Mouse (Mus musculus): ENCODE results near the gene Smyd3.
"Not testable (repeated sequence)": the region's sequence is repeated elsewhere in the genome, so short reads cannot be mapped to it uniquely, and the experiment has no call there.

Gene Smyd3

DNA sequence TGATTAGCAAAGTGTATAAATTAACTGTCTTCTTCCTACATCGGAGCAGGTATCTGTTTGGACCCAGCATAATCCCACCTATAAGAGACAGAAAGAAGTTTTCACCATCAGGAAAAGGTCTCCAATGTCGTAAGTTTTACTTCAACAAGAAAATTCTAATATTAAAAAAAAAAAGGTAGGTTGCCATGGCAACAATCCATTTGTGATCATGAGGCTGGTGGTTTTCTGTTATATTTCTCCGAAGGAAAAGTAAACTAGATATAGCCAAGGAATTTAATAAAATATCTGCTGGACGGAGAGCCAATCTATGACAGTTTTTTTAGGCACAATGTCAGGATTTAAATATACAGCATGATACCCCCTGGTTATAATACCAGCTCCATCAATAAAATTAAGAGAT is 142.9 kb downstream of the Smyd3 start:
- no peak for DNase-seq (ENCODE audit: low spot score)

DNA sequence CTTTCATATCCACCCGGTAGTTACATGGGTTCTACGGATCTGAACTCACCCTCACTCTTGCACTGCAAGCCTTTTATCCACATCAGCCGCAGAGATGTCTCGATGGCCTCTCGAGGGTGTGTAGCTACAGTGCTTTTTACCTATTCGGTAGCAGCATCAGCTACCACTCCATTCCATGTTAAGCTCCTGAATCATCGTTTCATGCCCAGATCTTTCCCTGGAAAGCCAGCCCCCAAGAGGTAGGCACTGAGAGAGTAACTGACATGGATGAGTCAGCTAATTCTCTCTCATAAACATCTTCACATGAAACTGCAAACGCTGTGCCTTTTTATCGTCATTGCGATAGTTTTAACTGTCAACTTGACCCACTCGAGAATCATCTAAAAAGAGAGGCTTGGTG is 143.9 kb downstream of the Smyd3 start:
- no peak for DNase-seq (ENCODE audit: low spot score)

DNA sequence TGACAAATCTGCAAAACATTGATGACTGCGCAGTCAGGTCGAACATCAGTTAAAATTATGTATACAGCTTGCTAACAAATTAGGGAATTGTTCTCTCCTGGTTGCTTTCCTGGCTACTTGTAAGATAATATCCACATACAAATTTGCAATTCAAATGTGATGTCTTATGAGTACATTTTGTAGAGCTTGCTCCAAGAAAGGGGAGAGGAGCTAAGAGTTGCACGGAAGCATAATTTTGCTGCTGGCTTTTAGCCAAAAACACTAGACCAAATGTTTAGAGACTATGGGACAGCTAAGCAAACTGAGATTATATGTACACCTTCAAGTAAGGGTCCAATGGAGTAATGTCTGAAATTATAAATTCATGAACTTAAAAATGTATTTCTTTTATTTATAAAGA is 146.7 kb downstream of the Smyd3 start:
- no peak for DNase-seq (ENCODE audit: low spot score)

DNA sequence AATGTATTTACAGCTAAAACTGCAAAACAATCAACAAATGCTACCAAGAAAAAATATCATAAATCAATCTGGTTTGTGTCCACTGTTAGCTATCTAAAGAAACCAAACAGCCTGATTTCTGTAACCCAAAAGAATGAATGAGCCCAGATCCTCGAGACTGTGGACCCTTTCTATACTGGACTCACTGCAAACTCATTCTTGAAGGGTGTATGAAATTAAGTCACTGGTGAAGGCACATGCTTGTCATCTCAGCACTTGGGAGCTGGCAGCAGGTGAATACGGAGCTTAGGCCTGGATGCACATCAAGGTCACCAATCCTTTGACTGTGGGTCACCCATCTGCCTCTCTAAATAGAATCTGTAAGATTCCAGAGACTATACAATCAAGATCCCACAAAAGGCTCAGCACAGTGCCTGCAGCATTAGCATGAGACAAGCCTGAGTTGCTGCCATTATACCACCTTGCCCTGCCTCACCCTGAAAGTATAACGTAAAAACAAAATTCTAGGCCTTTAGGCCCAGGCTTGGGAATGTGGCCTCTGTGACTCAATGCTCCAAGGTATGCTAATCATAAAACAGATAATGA is 149.3 kb downstream of the Smyd3 start:
- no peak for DNase-seq (ENCODE audit: low spot score)

DNA sequence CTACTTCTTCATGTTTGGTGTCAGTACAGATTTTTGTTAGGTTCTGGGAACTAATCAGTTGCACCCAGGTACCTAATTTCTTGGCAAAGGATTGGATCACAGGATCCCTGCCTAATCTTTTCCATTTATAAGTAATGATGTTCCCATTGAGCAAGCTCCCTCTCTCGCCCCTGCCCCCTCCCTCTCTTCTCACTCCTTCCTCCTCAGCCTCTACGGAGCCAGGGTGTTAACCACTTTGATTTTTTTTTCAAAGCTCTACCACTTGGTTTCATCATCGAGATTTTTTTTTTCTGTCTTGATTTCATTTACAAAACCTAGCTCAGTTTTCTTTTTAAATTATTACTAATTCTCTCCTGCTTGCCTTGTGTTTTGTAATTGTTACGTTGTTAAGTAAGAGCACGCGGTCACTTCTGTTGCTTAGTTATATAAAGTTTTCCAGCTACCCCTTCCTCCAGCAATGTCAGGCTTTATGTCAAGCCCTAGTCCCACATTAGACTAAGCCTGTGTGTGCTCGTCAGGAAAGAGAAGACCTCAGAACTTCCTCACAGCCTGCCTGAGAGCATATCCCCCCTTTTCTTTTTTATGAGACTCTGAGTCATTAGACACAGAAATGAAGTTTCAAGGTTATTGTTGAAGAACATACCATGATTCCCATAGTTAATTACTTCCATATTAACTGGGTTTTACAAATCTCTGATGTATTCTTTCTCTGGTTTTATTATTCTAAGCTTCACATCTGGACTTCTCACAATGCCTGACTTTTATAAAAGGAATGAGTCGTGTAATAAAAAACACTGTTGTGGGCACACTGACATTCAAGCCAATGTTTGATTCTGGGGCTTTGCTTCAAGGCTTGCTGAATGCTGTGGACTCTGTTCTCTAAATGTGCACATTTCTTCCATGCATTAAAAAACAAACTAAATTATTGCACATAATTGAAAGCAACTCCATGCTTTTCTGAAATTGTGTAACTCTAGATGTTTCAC is 156.1 kb downstream of the Smyd3 start:
- DNase-seq (ENCODE audit: low spot score): no peak

DNA sequence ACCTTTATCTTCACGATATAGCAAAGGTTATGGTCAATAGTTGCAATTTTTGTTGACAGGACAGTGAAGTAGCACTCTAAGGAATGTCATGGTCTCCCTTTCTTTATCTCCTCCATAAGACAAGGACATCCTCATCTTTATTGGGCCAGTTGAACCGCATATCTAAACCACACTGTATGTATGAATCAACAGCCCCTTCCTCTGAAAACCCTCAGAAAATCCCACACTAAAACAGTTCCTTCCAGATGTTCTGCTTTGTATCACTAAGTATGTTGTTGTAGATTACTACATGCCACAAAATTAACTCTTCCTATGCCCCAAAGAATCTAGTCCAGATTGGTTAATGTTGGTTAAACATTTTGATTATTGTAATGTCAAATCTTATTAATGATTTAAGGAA is 160.7 kb downstream of the Smyd3 start:
- no peak for DNase-seq (ENCODE audit: low spot score)

DNA sequence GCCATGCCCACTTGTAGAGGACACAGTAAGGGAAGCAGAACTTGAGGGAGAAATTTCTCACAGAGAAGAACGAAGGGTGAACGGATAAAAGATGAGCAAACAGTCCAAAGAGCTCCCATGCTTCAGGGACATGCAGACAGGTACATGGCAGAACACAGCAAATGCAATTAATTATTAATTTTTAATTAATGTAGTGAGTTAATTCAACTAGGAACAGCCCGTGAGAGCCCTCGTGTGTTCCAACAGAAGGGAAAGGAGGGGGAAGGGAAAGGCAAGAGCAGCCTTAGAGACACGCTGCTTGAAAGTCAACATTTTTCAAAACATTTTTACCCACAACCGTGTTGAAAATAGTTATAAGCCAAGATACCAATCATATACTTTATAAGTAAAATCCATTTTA is 163.6 kb downstream of the Smyd3 start:
- DNase-seq (ENCODE audit: low spot score): no peak

DNA sequence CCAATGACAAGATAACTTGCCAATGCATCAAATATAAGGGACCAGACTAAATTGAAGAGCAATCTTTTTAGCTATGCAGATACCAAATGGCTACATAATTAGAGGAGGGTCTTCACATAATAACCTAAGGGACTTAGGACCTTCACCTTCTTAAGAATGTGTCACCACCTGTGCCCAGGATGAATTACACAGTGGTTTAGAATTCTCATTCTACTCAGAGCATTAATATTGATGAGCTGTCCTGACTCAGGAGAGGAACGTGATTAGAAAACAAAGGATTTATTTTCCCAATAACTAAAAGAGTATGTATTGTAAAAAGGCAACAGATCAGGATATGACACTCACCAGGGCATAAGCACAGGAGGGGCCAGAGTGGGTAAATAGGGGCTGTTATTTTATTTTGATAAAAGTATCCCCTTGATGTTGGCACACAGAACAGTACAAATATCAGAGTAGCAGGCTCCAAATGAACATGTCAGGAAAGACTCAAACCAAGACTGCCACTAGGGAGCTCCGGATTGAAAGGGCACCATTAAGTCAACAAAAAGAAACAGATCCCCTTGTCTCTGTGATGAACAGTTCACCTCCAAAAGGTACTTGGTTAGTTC is 172.4 kb downstream of the Smyd3 start:
- DNase-seq (ENCODE audit: low spot score): no peak

DNA sequence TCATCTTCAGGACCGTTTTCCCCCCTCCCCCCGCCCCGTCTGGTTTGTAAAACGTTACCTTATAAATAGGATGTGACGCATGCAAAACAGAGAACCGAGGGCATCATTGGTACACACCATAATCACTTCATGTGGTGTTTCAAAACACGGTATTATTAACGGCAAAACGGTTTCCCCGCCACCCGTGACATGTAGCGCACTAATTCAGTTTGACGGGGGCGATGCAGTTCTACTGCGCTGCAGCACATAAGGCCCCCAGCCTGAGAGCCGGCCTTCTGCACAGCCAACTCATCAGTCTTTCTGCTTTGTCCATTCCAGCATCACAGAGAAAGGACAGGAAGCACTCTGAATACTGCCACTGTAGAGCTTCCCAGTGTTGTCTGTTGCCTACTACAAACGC is 174.4 kb downstream of the Smyd3 start:
- no peak for DNase-seq (ENCODE audit: low spot score)

DNA sequence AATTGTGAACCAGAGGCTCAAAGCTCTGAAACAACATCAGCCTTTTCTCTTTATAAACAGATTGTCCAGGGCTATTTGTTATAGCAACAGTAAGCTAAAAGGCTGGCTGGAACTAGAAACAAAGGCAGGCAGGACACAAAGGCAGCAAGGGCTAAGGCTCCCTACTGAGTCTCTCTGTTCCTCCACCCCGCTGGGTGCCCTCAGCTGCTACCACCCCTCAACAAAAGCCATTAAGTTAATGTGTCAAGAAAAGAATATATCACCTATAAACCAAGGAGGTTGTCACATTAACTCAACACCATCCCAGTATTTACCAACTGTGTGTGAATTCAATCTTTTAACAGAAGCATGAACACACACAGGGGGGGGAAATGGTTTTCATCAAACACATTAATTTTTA is 176.3 kb downstream of the Smyd3 start:
- DNase-seq (ENCODE audit: low spot score): no peak

DNA sequence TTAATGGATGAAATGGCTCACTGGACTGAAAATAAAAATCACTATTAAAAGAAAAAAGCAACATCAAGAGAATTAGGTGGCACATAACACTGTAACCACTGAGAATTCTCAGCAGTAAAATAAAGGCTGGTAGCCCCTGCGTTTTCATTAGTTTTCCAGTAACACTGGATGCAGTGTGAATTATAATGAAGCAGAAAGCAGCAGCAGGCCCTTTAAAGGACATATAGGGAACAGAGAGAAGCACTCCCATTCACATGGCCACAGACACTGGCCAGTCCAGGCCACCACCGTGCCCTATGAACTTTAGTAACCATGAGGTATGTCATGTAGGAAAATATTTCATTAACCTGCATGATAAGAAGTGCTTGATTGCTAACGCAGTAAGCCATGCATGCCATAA is 178.8 kb downstream of the Smyd3 start:
- DNase-seq (ENCODE audit: low spot score): no peak

DNA sequence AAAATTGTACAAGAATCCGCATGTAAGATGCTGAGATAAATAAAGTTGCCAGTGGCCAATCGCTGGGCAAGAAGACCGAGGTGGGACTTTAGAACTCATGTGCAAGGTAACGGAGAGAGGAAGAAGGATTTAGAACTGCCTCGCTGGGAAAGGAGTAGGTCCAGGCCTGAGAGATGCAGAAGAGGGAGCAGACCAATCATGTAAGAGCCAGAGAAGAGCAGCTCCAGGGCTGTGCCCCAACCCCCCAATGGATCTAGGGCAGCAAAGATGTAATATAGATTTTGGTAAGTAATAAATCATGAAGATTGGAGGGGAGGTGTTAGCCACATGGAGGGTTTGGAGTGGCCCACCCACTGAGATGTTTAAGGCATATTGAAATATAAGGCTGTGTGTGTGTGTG is 180.3 kb downstream of the Smyd3 start:
- no peak for DNase-seq (ENCODE audit: low spot score)

DNA sequence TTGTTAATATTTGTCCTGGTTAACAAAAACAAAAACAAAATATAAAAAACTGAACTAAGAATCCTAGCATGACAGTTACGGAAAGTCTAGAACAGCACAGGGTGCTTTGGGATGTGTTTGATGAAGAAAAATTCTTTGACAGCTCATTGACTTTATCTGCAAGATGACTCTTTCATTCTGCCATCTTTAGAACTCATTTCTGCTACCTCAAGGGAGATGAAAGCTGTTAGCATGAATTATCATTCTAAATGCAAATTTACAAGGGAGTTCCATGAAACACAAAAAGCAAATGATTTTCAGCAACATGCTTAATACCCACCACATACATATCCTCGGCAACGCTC is 190.9 kb downstream of the Smyd3 start:
- DNase-seq (ENCODE audit: low spot score): no peak

DNA sequence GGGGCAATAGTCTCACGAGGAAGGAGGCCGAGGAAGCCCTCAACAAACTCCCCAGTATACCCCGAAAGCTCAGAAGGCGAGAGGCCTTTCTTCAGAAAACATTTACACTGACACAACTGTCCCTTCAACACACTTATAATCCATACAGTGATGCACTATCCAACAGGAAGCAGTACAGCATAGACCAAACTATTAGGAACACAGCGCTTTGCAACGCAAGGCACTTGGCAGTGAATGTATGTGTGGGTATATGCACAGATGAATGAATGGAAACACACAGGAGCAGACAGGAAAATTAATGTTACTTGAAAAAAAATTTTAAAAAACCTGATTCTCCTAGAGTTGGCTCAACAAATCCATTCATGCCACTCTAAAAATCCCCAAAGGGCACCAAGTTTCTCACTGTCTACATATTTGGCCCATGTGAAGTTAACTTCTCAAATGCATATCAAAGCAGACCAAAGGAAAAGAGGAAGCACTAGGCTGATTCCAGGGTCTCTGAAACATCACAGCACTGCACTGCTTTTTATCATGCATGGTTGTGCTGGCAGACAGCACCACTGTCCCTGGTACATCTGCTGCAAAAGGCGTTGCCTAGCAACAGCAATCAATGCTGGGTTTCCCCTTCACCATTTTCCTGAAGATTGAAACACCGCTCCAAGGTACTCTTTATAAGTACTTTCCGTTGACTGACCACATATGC is 191.4 kb downstream of the Smyd3 start:
- no peak for DNase-seq (ENCODE audit: low spot score)

DNA sequence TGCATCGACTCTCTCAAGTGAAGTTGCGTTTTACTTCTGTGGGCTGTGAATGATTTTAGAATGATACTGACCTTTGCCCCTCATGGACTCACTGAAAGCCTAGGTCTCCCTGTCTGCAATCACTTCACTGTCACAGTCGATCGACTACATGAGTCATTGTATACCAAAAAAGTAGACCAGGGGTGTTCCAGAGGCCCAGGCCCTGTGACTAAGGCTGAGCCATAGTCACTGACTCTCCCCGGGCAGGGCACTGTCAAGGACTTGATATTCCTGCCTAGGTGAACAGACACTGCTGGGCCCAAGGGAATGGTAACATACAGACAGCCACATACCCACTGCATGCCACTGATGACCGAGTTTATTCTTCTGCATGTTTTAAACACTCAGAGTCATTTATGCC is 193.6 kb downstream of the Smyd3 start:
- DNase-seq (ENCODE audit: low spot score): no peak

DNA sequence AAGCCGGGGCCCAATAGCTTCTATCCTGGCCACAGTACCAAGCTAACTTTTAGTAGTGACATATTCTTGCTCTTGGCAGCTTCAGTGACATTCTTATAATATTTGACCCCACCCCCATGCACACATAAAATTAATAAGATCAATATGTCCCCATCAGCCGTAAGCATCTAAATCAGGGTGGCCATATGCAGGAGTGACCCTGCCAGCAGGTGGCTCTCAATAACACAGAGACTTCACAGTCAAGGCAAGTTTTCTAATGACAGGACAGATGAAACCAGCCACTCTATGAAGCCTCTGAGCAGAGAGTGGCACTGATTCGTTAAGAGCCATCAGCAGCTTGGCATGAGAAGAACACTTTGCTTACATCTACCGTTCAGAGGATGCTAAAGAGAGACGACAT is 204.2 kb downstream of the Smyd3 start:
- no peak for DNase-seq (ENCODE audit: low spot score)

DNA sequence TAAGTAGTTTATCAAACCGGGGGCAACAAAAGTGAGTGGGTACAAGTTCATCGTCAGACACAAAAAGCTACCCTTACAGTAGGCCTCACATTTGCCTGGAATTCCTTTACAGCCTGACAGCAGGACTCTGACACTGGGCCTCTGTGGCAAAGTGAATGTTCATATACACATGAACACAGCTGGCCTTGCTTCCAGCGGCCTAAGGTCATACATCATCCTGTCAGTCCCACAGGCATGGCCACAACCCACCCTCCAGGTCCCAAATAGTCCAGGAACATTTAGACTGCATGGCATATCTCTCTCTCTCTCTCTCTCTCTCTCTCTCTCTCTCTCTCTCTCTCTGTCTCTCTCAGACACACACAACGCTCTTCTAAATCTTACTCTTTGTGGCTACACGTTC is 208.4 kb downstream of the Smyd3 start:
- no peak for DNase-seq (ENCODE audit: low spot score)

DNA sequence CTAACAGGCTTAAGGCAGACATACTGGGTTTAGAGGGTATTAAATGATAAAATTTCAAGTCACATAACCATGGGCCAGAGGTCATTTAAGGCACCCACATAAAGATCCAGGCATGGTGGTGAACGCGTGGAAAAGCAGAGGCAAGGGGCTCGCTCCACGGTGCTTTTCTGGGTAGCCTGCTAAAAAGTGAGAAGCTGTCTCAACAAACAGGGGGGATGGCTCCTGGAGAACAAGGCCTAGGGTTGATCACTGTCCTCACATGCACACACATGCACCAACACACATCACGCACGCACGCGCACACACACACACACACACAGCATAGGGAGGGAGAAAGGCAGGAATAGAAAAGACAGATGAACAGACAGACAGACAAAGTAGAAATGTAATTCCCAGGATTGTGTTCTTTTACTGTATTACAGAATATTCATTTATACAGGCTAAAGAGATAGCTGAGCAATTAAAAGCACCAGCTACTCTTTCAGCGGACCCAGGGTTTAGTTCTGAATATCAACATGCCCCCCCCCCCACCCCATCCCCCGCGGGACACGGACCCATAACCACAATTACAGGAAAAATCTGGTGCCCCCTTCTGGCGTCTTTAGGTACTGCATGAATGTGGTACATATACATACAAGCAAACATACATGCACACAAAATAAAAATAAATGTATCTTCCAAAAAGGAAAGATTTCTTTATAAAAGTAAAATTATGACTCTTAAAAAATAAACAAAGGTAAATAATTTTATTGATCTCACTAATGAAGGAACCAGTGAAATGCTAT is 215.2 kb downstream of the Smyd3 start:
- no peak for DNase-seq (ENCODE audit: low spot score)

DNA sequence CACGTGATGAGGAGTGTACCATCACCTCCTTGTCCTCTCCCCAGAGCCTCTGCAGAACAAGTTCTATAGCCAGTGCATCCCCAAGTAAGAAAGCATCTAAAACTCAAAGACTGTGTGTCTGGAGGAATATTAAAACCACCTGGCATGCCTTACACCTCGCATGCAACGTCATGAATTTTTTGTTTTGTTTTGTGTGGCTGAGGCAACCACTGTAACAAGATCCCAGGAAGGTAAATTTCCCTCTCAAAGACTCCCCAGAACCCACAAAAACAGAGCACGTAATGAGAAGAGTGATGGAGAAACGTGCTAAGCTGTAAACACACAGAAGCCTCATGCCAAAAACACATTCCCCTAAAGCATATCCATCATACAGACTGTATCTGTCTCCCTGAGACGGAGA is 222.2 kb downstream of the Smyd3 start:
- DNase-seq (ENCODE audit: low spot score): no peak

DNA sequence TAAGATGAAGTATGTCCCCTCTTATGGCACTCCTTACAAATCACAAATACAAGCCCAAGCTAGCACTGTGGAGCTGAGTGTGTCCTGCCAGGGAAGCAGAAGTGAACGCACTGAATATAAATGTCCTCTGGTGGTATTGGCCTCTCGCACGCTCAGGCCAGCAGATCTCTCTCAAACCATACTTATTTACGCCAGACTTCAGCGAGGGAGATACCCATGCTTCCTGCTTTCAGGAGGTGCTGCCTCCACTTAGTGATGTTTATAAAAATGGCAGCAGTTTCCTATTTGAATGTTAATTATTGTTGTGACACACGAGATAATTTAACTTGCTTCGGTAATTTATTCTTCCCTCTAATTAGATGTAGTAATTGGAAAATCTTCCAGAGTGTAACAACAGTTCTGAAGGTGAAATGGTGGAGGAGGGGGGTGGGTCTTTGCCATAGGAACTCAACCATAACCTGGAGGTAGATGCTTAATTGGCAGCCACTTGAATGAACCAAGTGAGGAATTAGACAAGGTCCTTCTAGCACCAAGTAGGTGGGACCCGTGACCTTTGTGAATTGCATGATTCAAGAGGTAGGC is 224.0 kb downstream of the Smyd3 start:
- no peak for DNase-seq (ENCODE audit: low spot score)

DNA sequence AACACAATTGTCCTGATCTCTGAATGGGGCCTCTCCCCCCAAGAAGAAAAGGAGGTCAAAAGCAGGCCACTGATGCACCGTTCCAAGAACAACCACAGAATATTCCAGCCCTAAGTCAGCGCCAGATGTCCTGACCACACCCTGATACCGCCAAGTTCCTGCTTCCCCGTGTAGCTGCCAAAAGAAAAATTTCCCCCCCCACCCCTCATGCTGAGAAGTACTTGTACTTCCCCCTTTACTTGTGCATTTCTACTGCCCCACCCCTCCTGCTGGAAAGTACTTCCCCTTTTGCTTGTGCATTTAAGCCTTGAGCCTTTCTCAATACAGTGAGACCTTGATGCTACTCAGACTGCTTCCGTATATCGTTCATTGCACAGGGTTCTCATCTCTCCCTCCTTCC is 227.7 kb downstream of the Smyd3 start:
- not testable (repeated sequence) for DNase-seq (ENCODE audit: low spot score)

DNA sequence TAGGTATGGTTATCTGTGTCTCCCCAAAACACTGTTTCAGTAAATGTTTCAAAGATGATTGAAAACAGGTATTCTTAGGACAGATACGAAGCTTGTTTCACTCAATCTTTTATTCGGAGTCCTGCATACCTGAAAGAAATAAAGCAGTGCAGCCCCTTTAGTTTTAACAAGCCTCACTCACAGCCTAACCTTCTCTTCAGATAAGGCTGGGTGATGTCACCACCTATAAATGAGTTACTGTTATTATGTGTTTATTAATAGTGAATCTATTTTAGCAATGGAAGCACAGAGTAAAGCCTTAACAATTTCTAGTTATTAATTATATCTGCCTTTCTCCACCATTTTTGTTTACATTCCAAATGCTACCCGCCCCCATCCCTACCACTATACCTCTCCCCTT is 228.1 kb downstream of the Smyd3 start:
- DNase-seq (ENCODE audit: low spot score): no peak

Data from urinary bladder, postnatal 25 days (tissue).